Mouse (Mus musculus): ENCODE measurements at regions not wholly inside any gene's neighbourhood (a gene's known extent, or its start where the extent isn't known, plus 50 kb on each side); places are given as distances from the start of the nearest gene placed in this dataset.

DNA sequence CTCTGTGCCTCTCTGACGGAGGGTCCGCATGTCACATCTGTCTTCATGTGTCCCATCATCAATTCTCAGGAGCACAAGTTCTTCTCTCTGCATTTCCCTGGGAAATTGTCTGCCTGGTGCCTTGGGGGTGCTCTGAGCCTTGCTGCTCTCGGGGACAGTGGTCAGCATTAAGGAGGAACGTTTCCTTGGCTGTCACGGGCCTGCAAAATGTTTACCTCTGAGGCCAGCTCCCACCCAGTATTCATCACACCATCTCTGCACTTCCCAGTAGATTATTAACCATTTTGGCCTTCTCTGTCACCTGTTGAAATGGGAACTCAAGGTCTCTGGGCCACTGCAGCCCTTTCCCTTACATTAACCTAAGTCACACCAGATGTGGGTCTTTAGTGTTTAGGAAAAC is 219.8 kb upstream of the Spag17 start:
- WGBS = 61% methylated on average over 5 of the region's 5 CpGs
- Histone ChIP-seq H3K36me3 (ENCODE audit: control insufficient read depth, insufficient read depth, low read length) (no peaks in the 10 kb centered on the region), H3K9ac (ENCODE audit: low read depth, low read length) (no peak overlapping the region), H3K79me2 (replicated peaks; ENCODE audit: control insufficient read depth, insufficient read depth, low read length) (no peaks in the 10 kb centered on the region), H3K27me3 (ENCODE audit: control insufficient read depth, insufficient read depth, low read length) (no peaks in the 10 kb centered on the region), H3K27ac (no peak overlapping the region), H3K4me1 (ENCODE audit: control insufficient read depth, insufficient read depth, low read length) (no peaks in the 10 kb centered on the region), H3K4me3 (no peak overlapping the region)
- intact Hi-C loops (cut with DNase I) = no loop called here
- no peak for TF ChIP-seq POLR2A (IDR thresholded peaks at IDR 0.05; ENCODE audit: insufficient read depth, low read depth, low read length)
- no peak for TF ChIP-seq EP300 (IDR thresholded peaks at IDR 0.05; ENCODE audit: insufficient read depth, low read depth, low read length)
- TF ChIP-seq CTCF (IDR thresholded peaks at IDR 0.05) = no peak
- no peak for DNase-seq

DNA sequence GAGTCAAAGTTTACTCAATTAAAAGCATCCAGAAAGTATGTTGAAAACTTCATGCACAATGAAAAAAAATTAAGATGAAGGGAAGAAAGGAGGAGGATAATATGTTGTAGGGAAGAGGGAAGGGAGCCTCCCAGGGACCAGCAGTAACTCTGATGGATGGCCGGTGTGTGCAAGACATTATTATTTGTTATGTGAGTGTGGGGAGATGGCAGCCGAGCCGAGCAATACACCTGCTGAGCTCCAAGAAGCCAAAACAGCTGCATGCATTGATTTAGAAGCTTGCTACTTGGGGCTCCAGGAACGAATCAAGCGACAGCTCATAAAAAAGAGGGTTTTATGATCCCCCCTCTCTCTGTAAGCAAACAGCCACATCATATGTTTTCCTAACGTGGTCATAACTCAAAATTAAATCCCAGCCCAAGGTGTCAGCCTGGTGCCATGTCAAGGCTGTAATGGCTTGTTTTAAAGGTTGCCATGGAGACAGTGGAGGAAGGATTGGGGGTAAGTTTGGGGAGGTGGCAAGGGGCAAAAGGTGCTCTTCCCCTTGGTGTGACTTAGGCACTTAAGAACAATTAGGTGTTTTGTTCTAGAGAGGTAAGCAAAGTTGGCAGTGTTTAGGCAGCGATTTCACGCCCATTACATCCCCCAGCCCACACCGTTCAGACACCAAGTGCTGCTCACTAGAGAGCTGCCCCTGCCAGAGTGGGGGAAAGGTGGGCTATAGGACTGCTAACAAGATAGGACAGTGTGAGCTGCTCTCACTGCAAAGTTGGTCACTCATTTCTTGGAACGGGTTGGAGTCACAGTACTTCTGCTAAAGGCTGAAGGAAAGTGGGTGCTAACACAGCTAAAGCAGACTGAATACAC is 219.1 kb upstream of the Spag17 start:
- no peak overlapping the region for H3K27ac ChIP-seq
- no peak overlapping the region for H3K9ac ChIP-seq (ENCODE audit: low read depth, low read length)
- no peak for DNase-seq
- H3K4me1 ChIP-seq (ENCODE audit: control insufficient read depth, insufficient read depth, low read length) = no peaks in the 10 kb centered on the region
- H3K36me3 ChIP-seq (ENCODE audit: control insufficient read depth, insufficient read depth, low read length) = no peaks in the 10 kb centered on the region
- TF ChIP-seq EP300 (IDR thresholded peaks at IDR 0.05; ENCODE audit: insufficient read depth, low read depth, low read length) = no peak
- no peak for TF ChIP-seq POLR2A (IDR thresholded peaks at IDR 0.05; ENCODE audit: insufficient read depth, low read depth, low read length)
- TF ChIP-seq CTCF (IDR thresholded peaks at IDR 0.05) = no peak
- no peak overlapping the region for H3K4me3 ChIP-seq
- 50% methylated on average over 10 of the region's 10 CpGs for WGBS
- intact Hi-C loops (cut with DNase I) = no loop called here
- no peaks in the 10 kb centered on the region for H3K27me3 ChIP-seq (ENCODE audit: control insufficient read depth, insufficient read depth, low read length)
- H3K79me2 ChIP-seq (replicated peaks; ENCODE audit: control insufficient read depth, insufficient read depth, low read length) = no peaks in the 10 kb centered on the region

DNA sequence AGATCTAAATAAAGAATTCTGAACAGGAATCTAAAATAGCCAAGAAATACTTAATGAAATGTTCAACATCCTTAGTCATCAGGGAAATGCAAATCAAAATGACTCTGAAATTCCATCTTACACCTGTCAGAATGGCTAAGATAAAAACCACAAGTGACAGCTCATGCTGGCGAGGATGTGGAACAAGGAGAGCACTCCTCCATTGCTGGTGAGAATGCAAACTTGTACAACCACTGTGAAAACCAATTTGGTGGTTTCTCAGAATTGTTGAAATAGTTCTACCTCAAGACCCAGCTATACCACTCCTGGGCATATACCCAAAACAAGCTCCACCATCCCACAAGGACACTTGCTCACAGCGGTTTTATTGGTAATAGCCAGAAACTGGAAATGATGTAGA is 211.1 kb upstream of the Spag17 start:
- no peak overlapping the region for H3K9ac ChIP-seq (ENCODE audit: low read depth, low read length)
- no peaks in the 10 kb centered on the region for H3K36me3 ChIP-seq (ENCODE audit: control insufficient read depth, insufficient read depth, low read length)
- TF ChIP-seq CTCF (IDR thresholded peaks at IDR 0.05) = no peak
- TF ChIP-seq EP300 (IDR thresholded peaks at IDR 0.05; ENCODE audit: insufficient read depth, low read depth, low read length) = no peak
- TF ChIP-seq POLR2A (IDR thresholded peaks at IDR 0.05; ENCODE audit: insufficient read depth, low read depth, low read length) = no peak
- no peaks in the 10 kb centered on the region for H3K27me3 ChIP-seq (ENCODE audit: control insufficient read depth, insufficient read depth, low read length)
- intact Hi-C loops (cut with DNase I) = no loop called here
- no peaks in the 10 kb centered on the region for H3K4me1 ChIP-seq (ENCODE audit: control insufficient read depth, insufficient read depth, low read length)
- H3K27ac ChIP-seq = no peak overlapping the region
- DNase-seq = no peak
- WGBS = 65% methylated on average over 2 of the region's 2 CpGs
- H3K4me3 ChIP-seq = no peak overlapping the region
- H3K79me2 ChIP-seq (replicated peaks; ENCODE audit: control insufficient read depth, insufficient read depth, low read length) = no peaks in the 10 kb centered on the region

DNA sequence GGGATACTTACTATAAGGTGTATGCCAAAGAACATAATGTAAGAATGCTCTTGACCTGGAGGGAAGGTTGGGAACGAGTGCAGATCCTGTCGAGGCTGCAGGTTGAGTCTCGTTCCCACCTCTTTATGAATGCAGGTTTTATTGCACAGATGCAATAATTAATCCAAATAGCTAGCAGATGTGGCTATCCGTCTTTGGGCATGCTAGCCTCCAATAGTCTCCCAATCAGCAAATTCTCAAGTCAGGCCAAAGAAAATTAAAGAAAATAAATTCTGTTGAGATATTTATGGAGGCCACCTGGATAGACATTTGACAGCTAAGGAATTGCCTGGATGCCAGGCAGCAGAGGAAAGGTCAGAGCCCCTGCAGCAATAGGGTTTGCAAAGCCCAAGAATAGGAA is 175.7 kb upstream of the Spag17 start:
- Histone ChIP-seq H3K79me2 (replicated peaks; ENCODE audit: control insufficient read depth, insufficient read depth, low read length) (no peaks in the 10 kb centered on the region), H3K4me3 (no peak overlapping the region), H3K9ac (ENCODE audit: low read depth, low read length) (no peak overlapping the region), H3K27me3 (ENCODE audit: control insufficient read depth, insufficient read depth, low read length) (no peaks in the 10 kb centered on the region), H3K27ac (no peak overlapping the region), H3K36me3 (ENCODE audit: control insufficient read depth, insufficient read depth, low read length) (no peaks in the 10 kb centered on the region), H3K4me1 (ENCODE audit: control insufficient read depth, insufficient read depth, low read length) (no peaks in the 10 kb centered on the region)
- no peak for DNase-seq
- no peak for TF ChIP-seq EP300 (IDR thresholded peaks at IDR 0.05; ENCODE audit: insufficient read depth, low read depth, low read length)
- TF ChIP-seq POLR2A (IDR thresholded peaks at IDR 0.05; ENCODE audit: insufficient read depth, low read depth, low read length) = no peak
- TF ChIP-seq CTCF (IDR thresholded peaks at IDR 0.05) = no peak
- intact Hi-C loops (cut with DNase I) = no loop called here
- WGBS = 74% methylated on average over 4 of the region's 4 CpGs

GRCm38 (mm10) chr3:99716381-99716780 is 168.8 kb upstream of the Spag17 start:
- Histone ChIP-seq H3K4me3 (no peak overlapping the region), H3K27me3 (ENCODE audit: control insufficient read depth, insufficient read depth, low read length) (no peaks in the 10 kb centered on the region), H3K36me3 (ENCODE audit: control insufficient read depth, insufficient read depth, low read length) (no peaks in the 10 kb centered on the region), H3K79me2 (replicated peaks; ENCODE audit: control insufficient read depth, insufficient read depth, low read length) (no peaks in the 10 kb centered on the region), H3K4me1 (ENCODE audit: control insufficient read depth, insufficient read depth, low read length) (no peaks in the 10 kb centered on the region), H3K27ac (no peak overlapping the region), H3K9ac (ENCODE audit: low read depth, low read length) (no peak overlapping the region)
- 54% methylated on average over 4 of the region's 4 CpGs for WGBS
- no peak for TF ChIP-seq EP300 (IDR thresholded peaks at IDR 0.05; ENCODE audit: insufficient read depth, low read depth, low read length)
- no peak for TF ChIP-seq CTCF (IDR thresholded peaks at IDR 0.05)
- no peak for TF ChIP-seq POLR2A (IDR thresholded peaks at IDR 0.05; ENCODE audit: insufficient read depth, low read depth, low read length)
- intact Hi-C loops (cut with DNase I) = no loop called here
- DNase-seq = no peak

DNA sequence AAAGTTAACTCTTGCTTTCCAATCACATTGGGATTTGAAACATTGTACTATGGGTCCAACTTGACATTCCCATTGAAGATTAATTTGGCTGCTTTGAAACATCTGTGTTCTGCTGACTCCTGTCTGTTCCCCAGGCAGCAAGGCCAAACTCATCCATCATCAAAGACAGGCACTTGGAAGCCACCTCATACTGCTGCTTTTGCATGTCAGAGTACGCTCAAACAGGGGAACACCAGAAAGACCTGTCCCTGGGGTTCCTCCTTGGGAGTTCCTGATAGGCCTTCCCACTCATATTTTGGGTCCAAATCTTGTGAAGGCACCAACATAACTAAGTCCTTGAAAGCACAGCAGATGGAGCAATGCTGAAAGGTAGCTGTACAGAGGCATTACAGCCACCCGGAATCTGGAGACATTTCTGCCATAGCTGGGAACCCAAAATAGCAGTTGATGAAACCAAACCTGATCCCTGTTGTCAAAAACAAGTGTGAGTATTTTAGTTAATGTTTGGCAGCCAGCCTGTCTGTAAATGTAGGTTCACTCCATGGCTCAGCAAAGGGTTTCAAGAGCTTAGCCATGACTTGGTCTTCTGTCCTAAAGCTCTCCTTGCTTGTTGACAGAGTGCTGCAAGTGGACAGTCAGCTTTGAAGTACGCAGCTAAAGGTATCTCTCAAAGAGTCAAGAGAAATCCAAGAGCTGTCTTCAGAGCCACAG is 147.0 kb upstream of the Spag17 start:
- Histone ChIP-seq H3K79me2 (replicated peaks; ENCODE audit: control insufficient read depth, insufficient read depth, low read length) (no peaks in the 10 kb centered on the region), H3K9ac (ENCODE audit: low read depth, low read length) (no peak overlapping the region), H3K36me3 (ENCODE audit: control insufficient read depth, insufficient read depth, low read length) (peaks cover 2% of the 10 kb centered on the region; the same call in 1 of the 2 replicates), H3K4me3 (no peak overlapping the region), H3K27ac (peak overlapping the region; percentile 52), H3K27me3 (ENCODE audit: control insufficient read depth, insufficient read depth, low read length) (no peaks in the 10 kb centered on the region), H3K4me1 (ENCODE audit: control insufficient read depth, insufficient read depth, low read length) (no peaks in the 10 kb centered on the region)
- TF ChIP-seq POLR2A (IDR thresholded peaks at IDR 0.05; ENCODE audit: insufficient read depth, low read depth, low read length) (no peak), CTCF (IDR thresholded peaks at IDR 0.05) (no peak), EP300 (IDR thresholded peaks at IDR 0.05; ENCODE audit: insufficient read depth, low read depth, low read length) (no peak)
- WGBS = 55% methylated on average over 3 of the region's 3 CpGs
- intact Hi-C loops (cut with DNase I) = loop anchor here (10.0 kb wide), 1 partner anchor 87 kb away; no protein-coding TSS in a partner anchor
- peak in 1 of 2 experiments; percentile 19 for DNase-seq
